Mouse (Mus musculus) intestine, embryonic 16.5 days (tissue): ENCODE data around the gene Tmem130. TPM values are rescaled to one million over a fixed set of nuclear protein-coding genes. Genes with fewer than 3 reads are reported as not detected.

Experiments
- ATAC-seq: fragments of 200-750 bp; cut with Nextera tagmentation; 2 replicates; pipeline ENCODE4 v1.8.0; 2017; ENCODE audit warnings: moderate TSS enrichment, moderate library complexity
- H3K27ac ChIP-seq: fragments of 300-500 bp; sonication (generic); 2 replicates; pipeline ENCODE4 v1.5.1; 2014; ENCODE audit warnings: mild to moderate bottlenecking, low read length
- H3K27me3 ChIP-seq: fragments of 300-500 bp; sonication (generic); replicated peaks from 2 replicates; pipeline ENCODE4 v1.6.1; 2014; ENCODE audit warnings: low read length, control low read depth, mixed read lengths; ENCODE audit not compliant: control insufficient read depth, insufficient read depth
- H3K36me3 ChIP-seq: fragments of 300-500 bp; sonication (generic); 2 replicates; pipeline ENCODE4 v1.6.1; 2014; ENCODE audit warnings: low read length, control low read depth; ENCODE audit not compliant: control insufficient read depth, insufficient read depth
- H3K4me1 ChIP-seq: fragments of 300-500 bp; sonication (generic); 2 replicates; pipeline ENCODE4 v1.6.1; 2014; ENCODE audit warnings: low read length, control low read depth, mixed read lengths; ENCODE audit not compliant: control insufficient read depth, insufficient read depth
- H3K4me2 ChIP-seq: fragments of 300-500 bp; sonication (generic); 2 replicates; pipeline ENCODE4 v1.6.1; 2014; ENCODE audit warnings: low read depth, low read length, control low read depth
- H3K4me3 ChIP-seq: fragments of 300-500 bp; sonication (generic); 2 replicates; pipeline ENCODE4 v1.5.1; 2014; ENCODE audit warnings: mild to moderate bottlenecking, low read length
- H3K9ac ChIP-seq: fragments of 300-500 bp; sonication (generic); 2 replicates; pipeline ENCODE4 v1.6.1; 2014; ENCODE audit warnings: low read depth, low read length
- H3K9me3 ChIP-seq: fragments of 300-500 bp; sonication (generic); 2 replicates; pipeline ENCODE4 v1.6.1; 2016; ENCODE audit warnings: low read length, control low read depth; ENCODE audit not compliant: control insufficient read depth
- whole genome bisulfite sequencing: fragments of 180-500 bp; shearing (Covaris S2); extraction: QIAGEN DNeasy Blood & Tissue Kit; methylation state at CpG from one replicate; pipeline ENCODE4 v1.1.7; 2014; 5-methylcytosine and 5-hydroxymethylcytosine counted together
- polyA plus RNA-seq: library from polyadenylated mRNA; unstranded; fragments of >200 nt; fragmentation: Nextera tagmentation; extraction: Ambion mirVana; gene quantifications from 2 replicates; pipeline ENCODE4 v1.2.1, GENCODE M21; 2015

Tmem130 gene
- 2.6 and 3.2 TPM in 2 replicates for polyA plus RNA-seq

DNA sequence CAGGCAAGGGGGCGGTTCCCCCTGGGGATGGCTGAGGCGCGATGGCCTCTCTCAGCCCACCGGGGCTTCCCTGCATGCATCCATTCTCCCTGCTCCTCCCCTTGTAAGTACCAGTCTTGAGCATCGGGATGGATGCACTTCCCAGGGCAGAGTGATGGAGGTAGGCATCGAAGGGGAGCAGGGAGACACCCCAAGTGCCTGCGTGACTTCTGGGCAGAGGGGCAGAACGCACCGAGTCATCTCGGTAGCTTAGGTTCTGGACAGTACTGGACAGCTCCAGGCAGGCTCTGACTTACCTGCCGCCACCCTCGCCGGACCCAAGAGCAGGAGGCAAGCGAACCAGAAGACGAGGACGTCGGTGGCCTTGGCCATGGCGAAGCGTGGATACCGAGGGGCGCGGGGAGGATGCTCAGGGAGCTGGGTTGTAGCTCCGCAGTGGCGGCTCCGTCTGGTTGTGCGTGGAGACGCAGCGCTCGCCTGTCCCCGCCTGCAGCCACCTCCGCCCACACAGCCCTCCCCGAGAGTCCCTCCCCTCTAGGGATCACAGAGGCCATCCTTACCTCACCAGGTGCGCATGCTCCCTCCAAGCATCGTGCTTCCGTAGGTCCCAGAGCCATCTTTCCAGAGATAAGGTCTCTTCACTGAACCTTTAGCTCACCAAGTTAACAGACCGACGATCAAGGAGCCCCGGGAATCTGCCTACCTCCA lies at the start of gene Tmem130:
Tmem130 (minus strand) TSS at position 658 of the 708 bp plus-strand sequence.
- Histone ChIP-seq H3K27me3 (peaks cover 15% of the 10 kb centered on the region), H3K9me3 (no peaks in the 10 kb centered on the region), H3K4me2 (peak within 1 kb of the TSS; percentile 66), H3K27ac (no peak within 1 kb of the TSS), H3K4me3 (peak within 1 kb of the TSS; percentile 38), H3K9ac (peak within 1 kb of the TSS; percentile 33), H3K4me1 (peaks cover 8% of the 10 kb centered on the region), H3K36me3 (no peaks in the 10 kb centered on the region)
- 2% methylated on average over 38 of the region's 38 CpGs for WGBS
- ATAC-seq, result peak; percentile 86

DNA sequence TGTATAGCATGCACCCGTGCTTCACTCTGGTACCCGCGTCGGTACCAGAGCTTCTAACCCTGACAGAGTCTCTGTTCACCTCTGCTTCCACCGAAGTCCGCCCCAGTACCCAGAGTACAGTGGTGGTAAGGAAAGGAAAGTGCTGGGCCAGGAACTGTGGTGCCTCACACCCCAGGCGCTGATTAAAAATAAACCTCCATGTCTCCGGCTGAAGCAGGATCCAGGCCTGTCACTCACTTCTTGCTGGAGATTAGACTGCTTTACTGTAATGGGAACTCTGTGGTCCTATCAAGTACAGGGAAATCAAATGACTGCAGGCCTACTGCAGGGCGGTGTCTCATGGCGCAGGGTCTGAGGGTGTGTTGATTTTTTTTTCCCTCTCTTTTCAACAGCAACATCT lies 45.3 kb upstream of the Tmem130 start:
- H3K4me3 ChIP-seq, result no peak overlapping the region
- no peak overlapping the region for H3K27ac ChIP-seq
- no peak for ATAC-seq
- H3K27me3 ChIP-seq, result no peaks in the 10 kb centered on the region
- no peak overlapping the region for H3K9ac ChIP-seq
- peaks cover 23% of the 10 kb centered on the region; the same call in 1 of the 2 replicates for H3K36me3 ChIP-seq
- no peaks in the 10 kb centered on the region for H3K4me1 ChIP-seq
- WGBS, result 97% methylated on average over 10 of the region's 10 CpGs
- H3K4me2 ChIP-seq, result no peak overlapping the region
- H3K9me3 ChIP-seq, result no peaks in the 10 kb centered on the region

DNA sequence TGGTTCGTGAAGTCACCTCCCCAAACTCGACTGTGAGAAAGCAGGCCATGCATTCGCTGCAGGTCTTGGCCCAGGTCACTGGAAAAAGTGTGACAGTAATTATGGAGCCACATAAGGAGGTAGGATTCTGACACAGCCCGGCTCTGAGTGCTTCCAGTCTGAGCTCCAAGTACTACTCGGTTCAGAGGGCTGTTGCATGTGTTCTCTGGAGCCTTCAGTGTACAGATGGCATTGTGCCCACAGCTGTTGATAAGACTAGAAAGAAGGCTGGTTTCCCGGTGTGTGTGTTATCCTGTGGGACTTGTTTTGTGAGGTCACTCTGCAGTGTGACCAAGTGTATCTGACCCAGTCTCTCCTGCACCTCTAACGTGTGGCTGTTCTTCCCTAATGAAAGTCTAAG lies 42.6 kb upstream of the Tmem130 start:
- no peak for ATAC-seq
- H3K36me3 ChIP-seq, result peaks cover 33% of the 10 kb centered on the region
- 91% methylated on average over 7 of the region's 7 CpGs for WGBS

DNA sequence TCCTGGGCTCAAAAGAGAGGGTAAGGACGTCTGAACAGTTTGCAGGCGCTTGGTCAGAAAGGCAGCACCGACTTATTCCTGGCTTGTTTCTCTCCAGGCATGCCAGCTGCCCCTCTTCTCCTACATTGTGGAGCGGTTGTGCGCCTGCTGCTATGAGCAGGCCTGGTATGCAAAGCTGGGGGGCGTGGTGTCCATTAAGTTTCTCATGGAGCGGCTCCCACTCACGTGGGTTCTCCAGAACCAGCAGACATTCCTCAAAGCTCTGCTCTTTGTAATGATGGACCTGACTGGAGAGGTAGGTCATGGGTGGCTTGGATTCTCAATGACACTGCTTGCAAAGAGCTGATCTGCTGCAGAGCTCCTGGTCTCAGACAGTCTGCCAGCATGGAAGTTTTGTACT lies 41.4 kb upstream of the Tmem130 start:
- no peaks in the 10 kb centered on the region for H3K9me3 ChIP-seq
- H3K9ac ChIP-seq, result no peak overlapping the region
- H3K4me1 ChIP-seq, result no peaks in the 10 kb centered on the region
- H3K4me3 ChIP-seq, result no peak overlapping the region
- no peak for ATAC-seq
- H3K27ac ChIP-seq, result no peak overlapping the region
- 80% methylated on average over 8 of the region's 8 CpGs for WGBS
- H3K4me2 ChIP-seq, result no peak overlapping the region
- H3K36me3 ChIP-seq, result peaks cover 42% of the 10 kb centered on the region
- H3K27me3 ChIP-seq, result no peaks in the 10 kb centered on the region

More for the DNA sequence above, 42.6 kb upstream of the Tmem130 start:
- no peaks in the 10 kb centered on the region for H3K4me1 ChIP-seq
- H3K27ac ChIP-seq, result no peak overlapping the region
- H3K4me2 ChIP-seq, result no peak overlapping the region
- no peaks in the 10 kb centered on the region for H3K9me3 ChIP-seq
- no peak overlapping the region for H3K4me3 ChIP-seq
- H3K9ac ChIP-seq, result no peak overlapping the region
- H3K27me3 ChIP-seq, result no peaks in the 10 kb centered on the region

DNA sequence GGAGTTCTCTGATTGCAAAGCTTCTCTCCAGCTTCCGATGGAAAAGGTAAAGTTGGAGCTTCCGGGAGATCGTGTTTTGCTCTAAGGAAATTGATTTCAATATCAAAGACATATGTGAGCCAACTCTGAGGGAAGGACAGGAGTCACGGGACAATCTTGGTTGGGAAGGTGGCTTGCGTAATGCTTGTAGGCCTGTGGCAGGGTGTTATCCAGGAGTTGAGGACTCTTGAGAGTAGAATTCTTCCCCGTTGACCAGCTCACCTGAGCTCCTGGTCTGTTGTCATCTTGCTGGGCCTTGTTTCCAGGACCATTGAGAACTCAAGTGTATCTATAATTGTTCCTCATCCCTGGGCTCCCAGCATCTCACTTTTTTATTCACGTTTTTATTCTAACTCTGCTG lies 35.5 kb upstream of the Tmem130 start:
- no peak overlapping the region for H3K4me2 ChIP-seq
- no peak overlapping the region for H3K9ac ChIP-seq
- H3K36me3 ChIP-seq, result peaks cover 56% of the 10 kb centered on the region
- no peaks in the 10 kb centered on the region for H3K27me3 ChIP-seq
- no peak overlapping the region for H3K4me3 ChIP-seq
- H3K4me1 ChIP-seq, result no peaks in the 10 kb centered on the region
- WGBS, result 94% methylated on average over 7 of the region's 7 CpGs
- no peak overlapping the region for H3K27ac ChIP-seq
- no peak for ATAC-seq
- H3K9me3 ChIP-seq, result no peaks in the 10 kb centered on the region

DNA sequence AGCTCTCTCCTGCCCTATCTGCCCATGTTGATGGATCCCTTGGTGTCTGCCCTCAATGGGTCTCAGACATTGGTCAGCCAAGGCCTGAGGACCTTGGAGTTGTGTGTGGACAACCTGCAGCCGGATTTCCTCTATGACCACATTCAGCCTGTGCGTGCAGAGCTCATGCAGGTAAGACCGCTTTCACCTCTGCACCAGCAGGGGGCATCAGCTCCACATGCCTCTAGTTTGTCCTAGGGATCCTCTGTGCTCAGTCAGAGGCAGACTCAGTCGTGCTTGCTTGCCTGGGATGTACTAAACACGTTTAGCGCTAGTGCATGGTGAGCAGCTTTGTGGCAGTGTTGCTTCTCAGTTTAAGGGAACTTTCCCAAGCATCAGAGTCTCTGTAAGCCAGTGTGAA lies 33.1 kb upstream of the Tmem130 start:
- Histone ChIP-seq H3K27me3 (no peaks in the 10 kb centered on the region), H3K4me3 (no peak overlapping the region), H3K27ac (no peak overlapping the region), H3K9me3 (no peaks in the 10 kb centered on the region), H3K36me3 (peaks cover 55% of the 10 kb centered on the region), H3K4me2 (no peak overlapping the region), H3K9ac (no peak overlapping the region), H3K4me1 (no peaks in the 10 kb centered on the region)
- ATAC-seq, result peak; percentile 52; the same call in 1 of the 2 replicates
- WGBS, result 74% methylated on average over 6 of the region's 6 CpGs

DNA sequence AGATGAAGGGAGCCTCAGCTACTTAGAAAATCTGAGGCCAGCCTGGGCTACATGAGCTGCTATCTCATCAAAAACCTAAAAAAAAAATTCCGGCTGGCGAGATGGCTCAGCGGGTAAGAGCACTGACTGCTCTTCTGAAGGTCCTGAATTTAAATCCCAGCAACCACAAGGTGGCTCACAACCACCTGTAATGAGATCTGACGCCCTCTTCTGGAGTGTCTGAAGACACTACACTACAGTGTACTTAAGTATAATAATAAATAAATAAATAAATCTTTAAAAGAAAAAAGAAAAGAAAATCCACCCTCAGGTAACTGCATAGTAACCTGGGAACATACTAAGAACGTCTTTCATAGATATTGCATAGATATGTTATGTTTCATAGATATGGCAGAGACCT lies 31.8 kb upstream of the Tmem130 start:
- no peak for ATAC-seq
- no peak overlapping the region for H3K27ac ChIP-seq
- 86% methylated on average over 5 of the region's 5 CpGs for WGBS
- H3K27me3 ChIP-seq, result no peaks in the 10 kb centered on the region
- no peak overlapping the region for H3K4me2 ChIP-seq
- no peaks in the 10 kb centered on the region for H3K4me1 ChIP-seq
- no peaks in the 10 kb centered on the region for H3K9me3 ChIP-seq
- no peak overlapping the region for H3K9ac ChIP-seq
- no peak overlapping the region for H3K4me3 ChIP-seq
- peaks cover 58% of the 10 kb centered on the region for H3K36me3 ChIP-seq

DNA sequence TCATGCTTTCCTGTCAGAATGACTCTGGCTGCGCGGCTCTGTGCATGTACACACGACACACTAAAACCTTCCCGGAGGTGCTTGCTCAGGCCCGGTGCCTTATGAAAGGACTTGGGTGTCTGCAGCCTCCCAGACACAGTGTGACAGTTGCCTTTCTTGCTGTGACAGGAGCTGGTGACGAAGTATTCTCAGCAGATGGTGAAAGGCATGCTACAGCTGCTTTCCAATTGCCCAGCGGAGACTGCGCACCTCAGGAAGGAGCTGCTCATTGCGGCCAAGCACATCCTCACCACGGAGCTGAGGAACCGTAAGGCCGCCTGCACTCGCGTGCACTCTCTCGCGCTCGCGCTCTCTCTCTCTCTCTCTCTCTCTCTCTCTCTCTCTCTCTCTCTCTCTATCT lies 24.8 kb upstream of the Tmem130 start:
- no peak overlapping the region for H3K9ac ChIP-seq
- H3K36me3 ChIP-seq, result peaks cover 43% of the 10 kb centered on the region
- H3K4me3 ChIP-seq, result no peak overlapping the region
- H3K9me3 ChIP-seq, result no peaks in the 10 kb centered on the region
- 97% methylated on average over 18 of the region's 18 CpGs for whole genome bisulfite sequencing
- no peaks in the 10 kb centered on the region for H3K27me3 ChIP-seq
- H3K4me2 ChIP-seq, result no peak overlapping the region
- ATAC-seq, result no peak
- no peaks in the 10 kb centered on the region for H3K4me1 ChIP-seq
- H3K27ac ChIP-seq, result no peak overlapping the region

DNA sequence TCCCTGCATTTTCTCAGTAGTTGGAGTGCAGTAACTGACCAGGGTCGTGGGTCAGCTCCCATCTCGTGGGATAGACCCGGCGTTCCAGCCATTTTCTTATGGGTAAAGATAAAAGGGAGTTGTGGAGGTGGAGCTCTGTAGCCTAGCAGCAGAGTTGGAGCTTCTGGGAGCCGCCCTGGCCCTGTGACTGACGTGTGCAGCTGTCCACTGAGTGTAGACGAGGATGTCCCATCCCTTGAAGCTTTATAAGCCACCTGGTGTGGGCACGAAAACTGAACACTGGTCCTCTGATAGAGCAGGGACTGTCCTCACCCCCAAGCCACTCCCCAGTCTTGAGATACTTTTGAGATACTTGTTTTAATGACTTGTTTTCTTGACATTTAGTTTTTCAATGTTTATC lies 19.0 kb upstream of the Tmem130 start:
- 76% methylated on average over 8 of the region's 8 CpGs for WGBS
- no peak overlapping the region for H3K9ac ChIP-seq

DNA sequence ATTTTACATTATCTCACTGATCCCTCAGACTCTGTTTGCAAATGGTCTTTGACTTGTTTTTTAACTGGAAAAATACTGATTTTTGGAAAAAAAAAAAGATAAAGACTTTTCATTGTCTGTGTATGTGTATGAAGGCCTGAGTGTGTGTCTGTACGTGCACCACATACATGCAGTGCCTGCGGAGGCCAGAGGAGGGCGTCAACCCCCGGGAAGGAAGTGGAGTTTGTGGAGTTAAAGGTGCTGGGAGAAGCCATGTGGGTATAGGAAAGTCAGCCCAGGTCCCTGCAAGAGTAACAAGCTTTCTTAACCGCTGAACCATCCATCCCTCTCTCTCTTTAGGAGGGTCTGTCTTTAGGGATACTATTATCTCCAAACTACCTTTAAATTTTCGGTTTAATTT lies 11.6 kb upstream of the Tmem130 start:
- Histone ChIP-seq H3K9ac (no peak overlapping the region), H3K9me3 (no peaks in the 10 kb centered on the region), H3K27ac (no peak overlapping the region), H3K4me2 (no peak overlapping the region), H3K4me3 (no peak overlapping the region), H3K36me3 (peaks cover 8% of the 10 kb centered on the region; the same call in 1 of the 2 replicates), H3K27me3 (no peaks in the 10 kb centered on the region), H3K4me1 (peaks cover 7% of the 10 kb centered on the region)
- 90% methylated on average over 6 of the region's 6 CpGs for WGBS
- no peak for ATAC-seq

More for the DNA sequence above, 19.0 kb upstream of the Tmem130 start:
- H3K4me1 ChIP-seq, result no peaks in the 10 kb centered on the region
- H3K27ac ChIP-seq, result no peak overlapping the region
- peaks cover 18% of the 10 kb centered on the region for H3K36me3 ChIP-seq
- H3K4me3 ChIP-seq, result no peak overlapping the region
- H3K9me3 ChIP-seq, result no peaks in the 10 kb centered on the region
- H3K27me3 ChIP-seq, result no peaks in the 10 kb centered on the region
- no peak for ATAC-seq
- H3K4me2 ChIP-seq, result no peak overlapping the region
